Mouse (Mus musculus) spleen, postnatal 10 days (tissue): ENCODE data around the gene Csnk1d.

Experiments used
- DNase-seq, 2 experiments: peaks; one replicate each; pipeline ENCODE4 v3.0.0; 2021 to 2022; ENCODE audit warnings: low spot score in 2 of 2

The Csnk1d gene

DNA sequence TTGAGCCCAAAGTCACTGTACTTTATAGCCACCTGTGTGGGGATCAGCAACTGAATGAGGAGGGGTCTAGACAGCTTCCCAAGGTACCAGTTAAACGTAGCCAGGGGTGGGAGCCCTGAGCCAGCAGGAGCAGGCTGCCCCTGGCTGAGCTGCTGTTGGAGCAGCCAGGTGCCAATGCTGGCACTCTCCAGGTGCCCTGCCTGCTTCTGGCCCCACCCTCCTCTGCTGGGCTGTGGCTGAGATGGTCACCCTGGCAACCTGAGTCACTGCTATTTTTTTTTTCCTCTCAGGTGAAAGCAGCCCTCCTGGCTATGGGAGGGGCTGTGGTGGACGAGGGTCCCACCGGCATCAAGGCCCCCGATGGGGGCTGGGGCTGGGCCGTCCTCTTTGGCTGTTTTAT is 36.2 kb downstream of the Csnk1d start:
- no peak for DNase-seq

DNA sequence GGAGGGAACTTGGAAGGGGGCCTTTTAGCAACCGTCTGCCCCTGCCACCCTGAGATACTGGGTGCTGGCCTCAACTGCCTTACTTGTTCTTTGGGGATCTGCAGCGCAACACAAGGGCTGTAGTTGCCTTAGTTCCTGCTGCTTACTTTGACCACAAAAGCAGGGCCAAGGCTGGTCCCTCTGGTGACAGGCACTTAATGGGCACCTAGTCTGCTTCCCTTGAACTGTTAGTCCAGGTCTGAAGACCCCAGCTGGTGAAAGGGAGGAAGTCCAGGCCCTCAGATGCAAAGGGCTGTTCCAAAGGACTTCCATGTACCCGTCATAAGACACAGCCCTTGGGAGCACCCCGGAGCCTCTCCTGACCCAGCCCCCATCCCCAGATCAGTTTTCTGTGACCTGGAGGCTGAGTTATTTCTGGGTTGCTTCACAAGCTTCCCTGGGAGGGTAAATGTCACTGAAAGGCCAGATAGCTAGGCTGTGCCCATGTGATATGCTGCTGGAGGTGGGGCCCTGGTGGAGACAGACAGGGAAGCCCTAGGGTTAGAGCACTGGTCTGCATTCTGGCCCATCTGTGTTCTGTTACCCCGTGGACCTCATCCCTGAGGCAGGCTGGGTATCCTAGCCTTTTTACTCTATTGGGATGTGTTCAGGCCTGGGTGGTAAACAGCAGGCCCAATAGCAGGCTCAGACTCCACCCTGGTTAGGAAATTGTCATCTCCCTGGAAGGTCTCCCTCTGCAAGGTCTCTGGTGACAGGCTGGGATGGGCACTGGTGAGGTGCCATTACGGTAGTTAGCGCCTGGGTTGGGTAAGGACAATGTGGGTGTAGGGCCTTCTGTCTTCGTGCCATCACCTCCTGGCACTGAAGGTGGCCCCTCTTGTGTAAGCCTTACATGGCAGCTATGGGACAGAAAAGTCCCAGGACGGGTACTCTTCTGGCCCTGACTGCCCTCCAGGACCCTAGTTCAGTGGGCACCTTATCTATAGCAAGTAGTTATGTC is 39.1 kb downstream of the Csnk1d start:
- peak; percentile 54 to 56 for DNase-seq

DNA sequence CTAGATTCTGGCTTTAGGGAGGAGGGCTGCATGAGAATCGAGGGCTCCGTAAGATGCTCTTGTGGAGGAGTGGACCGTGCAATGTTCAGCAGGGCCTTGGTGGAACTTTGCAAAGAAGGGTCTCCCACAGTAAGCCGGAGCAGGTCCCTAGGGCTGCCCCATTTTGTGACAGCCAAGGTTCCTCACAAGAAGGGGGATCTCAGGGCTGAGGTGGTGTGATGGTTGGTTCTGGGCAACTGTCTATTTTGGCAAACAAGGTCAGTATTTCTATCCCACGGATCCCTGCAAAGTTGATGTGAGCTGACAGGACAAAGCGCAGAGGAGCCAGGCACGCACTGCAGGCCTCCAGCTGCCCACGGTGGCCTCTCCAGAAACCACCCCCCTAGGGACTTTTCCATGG is 39.9 kb downstream of the Csnk1d start:
- no peak for DNase-seq

DNA sequence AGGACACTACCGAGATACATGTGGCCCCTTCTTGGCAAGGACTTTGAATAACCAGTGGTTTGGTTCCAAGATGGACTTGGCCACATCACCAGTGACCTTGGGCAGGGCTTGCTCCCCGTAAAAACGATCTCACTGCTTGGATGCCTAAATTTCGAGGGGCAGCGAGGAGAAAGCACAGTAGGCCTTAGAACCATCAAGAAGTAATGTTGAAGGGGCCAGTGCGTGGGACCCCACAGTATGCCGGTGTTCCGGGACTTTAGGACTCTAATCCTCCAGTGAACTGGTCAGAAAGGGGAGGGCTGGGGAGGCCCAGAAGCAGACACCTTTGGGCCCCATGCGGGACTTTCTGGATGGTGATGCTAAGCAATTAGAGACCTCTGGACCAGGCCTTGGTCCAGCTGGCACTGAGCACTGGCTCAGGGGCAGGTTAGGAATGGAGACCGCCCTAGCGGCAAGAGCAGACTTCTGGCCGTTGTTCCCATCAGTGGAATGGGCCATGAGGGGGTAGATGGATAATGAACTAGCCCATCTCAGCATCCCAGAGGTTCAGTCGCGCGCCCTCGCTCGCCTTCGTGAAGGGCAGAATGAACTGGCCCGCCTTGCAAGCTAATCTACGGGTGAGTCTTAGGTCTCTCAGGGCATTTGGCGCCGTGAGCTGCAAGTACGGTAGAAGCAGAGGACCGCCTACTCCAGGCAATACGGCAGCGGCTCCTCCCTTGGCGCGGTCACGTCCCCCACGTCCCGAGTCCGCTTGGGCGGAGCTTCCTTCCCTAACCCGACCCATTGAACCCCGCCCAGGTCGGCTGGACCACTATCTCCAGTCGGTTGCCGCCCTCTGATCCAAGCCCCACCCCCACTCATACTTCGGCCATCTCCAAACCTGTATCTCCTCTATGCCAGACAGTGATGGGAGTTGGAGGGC is 40.6 kb downstream of the Csnk1d start:
- peak; percentile 85 to 95 for DNase-seq

DNA sequence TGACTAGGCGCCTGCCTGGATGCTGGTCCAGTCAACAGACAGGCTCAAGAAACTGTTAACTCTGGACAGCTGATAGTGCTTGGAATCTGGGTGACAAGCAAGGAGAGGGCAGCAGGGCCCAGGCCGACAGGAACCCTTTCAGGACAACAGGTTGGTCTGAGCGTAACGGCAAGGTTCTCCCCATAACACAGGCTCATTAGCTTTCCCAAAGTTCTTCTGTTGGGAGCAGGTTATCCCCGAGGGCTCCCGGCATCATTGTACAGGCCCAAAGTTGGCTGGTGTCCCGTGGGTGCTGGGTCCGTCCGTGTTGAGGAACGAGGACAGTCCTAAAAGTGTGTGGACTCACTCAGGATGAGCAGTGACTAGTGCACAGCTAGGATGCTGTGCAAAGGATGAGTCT is 41.3 kb downstream of the Csnk1d start:
- DNase-seq: peak in 1 of 2 experiments; percentile 19

DNA sequence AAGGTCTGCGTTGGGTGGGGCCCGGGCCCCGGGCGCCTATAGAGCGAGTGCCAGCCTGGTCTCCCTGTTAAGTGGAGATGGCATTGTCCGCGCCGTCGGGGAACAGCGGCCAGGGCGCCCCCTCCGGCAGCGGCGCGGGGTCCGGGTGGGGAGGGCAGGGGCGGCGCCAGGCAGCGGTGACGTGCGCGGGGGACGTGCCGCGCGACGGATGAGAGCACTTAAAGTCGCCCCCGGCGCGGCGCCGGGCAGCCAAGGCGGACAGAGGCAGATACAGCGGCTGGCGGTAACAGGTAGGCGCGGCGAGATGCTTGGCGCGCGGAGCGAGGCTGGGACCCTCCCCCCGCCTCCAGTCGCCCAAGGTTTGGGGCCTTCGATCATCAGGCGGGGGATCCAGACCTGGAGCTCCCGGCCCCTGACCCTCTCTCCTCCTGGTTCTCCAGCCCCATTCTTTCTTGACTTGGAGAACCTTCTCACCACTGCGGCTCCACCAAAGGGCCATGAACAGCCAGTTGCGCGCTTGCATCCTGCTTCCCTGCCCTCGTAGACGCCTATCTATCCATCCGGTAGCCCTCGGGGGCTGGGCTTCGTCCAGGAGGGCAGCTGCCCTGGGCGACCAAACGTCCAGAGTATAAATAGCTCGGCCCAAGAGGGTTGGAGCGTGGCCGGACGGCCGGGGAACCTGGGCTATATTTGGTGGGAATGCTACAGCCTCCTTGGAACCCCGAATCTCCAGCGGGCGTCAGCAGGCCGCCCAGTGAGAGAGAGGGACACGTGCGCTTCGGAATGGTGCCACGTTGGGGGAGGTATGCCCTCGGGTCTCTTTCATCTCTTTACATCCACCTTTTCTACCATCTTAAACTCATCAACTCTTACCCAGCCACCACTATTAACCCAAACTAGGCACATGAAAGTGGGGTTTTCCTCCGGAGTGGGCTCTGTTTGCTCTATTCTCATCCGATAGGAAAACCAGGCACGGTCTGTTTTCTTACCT is 42.0 kb downstream of the Csnk1d start:
- peak; percentile 53 to 62 for DNase-seq

DNA sequence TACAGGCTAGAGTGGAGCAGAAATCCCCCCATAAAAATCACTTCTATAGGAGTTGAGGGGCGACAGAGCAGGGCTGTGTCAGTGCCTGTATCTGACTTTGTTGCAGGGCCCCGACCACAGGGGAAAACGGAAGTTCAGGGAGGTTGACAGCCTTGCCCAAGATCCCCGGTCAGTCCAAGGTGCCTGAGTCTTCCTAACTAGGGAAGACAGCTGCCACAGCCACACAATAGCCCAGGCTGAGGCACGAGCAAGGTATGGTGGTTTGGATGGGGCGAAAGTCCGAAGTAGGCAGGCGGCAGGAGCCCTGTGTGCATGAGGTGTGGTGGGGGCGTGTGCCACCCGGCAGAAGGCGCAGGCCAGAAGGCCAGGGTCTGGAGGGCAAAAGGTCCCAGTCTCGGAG is 42.8 kb downstream of the Csnk1d start, which contains the start of gene Slc16a3:
Slc16a3 (plus strand) TSS at position 153 of the 400 bp plus-strand sequence.
- peak; percentile 35 to 46 for DNase-seq

DNA sequence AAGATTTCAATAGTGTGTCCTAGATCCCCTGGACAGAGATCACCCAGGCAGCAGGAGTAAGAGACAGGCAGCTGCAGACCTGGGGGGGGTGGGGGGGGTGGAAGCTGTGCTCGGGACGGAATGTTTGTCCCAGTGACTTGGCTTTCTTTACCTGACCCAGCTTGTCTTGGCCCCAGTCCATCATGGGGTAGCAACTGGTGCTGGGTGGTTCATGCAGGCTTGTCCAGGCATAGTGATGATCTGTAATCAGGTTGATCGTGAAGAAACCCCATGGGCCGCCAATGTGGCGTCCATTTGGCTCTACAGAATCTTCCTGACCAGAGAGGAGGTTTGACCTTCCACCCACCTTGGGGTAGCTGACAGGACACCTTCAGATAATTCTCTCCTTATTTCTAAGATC is 45.2 kb downstream of the Csnk1d start:
- no peak for DNase-seq

DNA sequence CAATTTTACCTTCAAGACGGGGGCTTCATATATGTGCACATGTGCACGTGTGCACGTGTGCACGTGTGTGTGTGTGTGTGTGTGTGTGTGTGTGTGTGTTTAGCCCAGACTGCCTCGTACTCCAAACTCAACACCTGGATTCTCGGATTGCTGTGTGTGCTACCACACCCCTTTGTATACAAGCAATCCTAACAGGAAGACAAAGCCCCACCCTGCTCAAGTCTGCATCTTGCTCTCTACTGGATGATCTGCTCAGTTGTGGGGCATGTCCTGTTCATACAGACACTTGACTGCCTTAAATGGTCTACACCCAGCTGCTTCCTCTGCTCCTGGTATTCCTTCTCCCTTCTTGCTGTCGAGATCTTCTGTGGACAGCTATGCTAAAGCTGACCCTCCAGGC is 45.9 kb downstream of the Csnk1d start:
- DNase-seq: no peak

DNA sequence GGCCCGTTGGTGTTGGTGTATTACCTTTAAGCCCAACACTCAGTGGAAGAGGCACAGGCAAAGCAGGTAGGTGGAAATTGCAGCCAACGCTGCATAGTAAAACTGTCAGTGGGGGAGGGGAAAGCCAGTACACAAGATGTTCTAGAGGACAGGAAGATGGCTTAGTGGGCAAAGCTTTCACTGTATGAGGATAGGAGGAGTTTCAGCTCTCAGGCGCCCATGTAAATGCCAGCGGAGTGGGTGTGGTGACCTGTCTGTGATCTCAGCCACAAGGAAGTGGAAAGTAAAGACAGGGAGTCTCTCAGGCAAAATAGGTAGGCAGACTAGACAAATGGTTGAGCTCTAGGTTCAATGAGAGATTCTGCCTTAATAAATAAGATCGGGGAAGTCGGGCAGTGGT is 50.2 kb downstream of the Csnk1d start:
- DNase-seq: no peak

DNA sequence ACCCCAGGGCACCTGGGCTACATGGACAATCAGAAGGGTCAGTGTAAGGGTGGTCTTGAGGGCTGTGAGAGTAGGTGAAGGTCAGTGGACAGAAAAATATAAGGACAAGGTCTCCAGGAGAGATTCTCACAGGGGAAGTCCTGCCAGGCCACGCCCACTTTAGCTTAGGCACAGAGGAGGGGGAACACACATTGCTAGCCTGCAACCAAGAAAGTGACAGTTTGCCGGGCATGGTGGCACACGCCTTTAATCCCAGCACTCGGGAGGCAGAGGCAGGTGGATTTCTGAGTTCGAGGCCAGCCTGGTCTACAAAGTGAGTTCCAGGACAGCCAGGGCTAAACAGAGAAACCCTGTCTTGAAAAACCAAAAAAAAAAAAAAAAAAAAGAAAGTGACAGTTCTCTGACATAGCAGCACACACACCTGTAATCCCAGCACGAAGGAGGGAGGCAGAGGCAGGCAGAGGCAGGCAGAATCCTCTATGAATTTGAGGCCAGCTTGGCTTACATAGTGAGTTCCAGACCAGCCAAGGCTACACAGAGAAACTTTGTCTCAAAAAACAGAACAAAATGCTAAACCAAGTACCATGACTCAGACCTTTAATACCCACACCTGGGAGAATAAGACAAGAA is 51.3 kb downstream of the Csnk1d start:
- no peak for DNase-seq

DNA sequence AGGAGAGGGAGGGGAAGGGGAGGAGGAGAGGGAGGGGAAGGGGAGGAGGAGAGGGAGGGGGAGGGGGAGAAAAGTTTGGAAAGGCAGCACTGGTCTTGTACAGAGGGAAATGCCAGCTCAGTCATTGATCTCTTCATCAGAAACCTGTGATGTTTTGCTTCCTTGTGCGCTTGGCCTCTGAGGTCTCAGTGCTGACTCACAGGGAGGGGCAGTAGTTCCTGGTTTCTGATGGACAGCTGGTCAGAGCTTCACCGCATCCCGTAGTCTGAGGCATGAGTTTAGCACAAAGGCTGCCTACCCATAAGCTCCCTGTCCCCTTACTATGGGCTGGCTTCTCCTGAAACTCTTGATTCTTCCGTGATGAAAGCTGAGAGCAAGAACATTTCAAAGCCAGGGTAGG is 52.3 kb downstream of the Csnk1d start:
- DNase-seq: no peak

DNA sequence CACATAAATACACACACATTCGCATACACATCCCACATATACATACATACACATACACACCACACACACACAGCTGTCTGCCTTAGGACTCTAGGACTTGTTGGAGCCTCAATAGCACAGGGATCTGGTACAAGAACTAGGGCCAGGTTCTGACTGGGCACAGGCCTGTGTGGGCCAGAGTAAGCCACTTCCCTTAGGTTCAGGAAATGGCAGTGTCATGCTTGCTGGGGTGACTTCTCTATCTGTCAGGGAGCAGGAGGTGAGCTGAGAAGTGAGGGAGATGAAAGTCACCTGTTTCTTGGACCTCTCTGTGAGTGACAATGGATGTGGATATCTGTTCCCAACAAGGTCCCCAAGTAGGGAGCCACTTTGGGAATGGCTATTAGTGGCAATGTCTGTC is 53.2 kb downstream of the Csnk1d start:
- no peak for DNase-seq

DNA sequence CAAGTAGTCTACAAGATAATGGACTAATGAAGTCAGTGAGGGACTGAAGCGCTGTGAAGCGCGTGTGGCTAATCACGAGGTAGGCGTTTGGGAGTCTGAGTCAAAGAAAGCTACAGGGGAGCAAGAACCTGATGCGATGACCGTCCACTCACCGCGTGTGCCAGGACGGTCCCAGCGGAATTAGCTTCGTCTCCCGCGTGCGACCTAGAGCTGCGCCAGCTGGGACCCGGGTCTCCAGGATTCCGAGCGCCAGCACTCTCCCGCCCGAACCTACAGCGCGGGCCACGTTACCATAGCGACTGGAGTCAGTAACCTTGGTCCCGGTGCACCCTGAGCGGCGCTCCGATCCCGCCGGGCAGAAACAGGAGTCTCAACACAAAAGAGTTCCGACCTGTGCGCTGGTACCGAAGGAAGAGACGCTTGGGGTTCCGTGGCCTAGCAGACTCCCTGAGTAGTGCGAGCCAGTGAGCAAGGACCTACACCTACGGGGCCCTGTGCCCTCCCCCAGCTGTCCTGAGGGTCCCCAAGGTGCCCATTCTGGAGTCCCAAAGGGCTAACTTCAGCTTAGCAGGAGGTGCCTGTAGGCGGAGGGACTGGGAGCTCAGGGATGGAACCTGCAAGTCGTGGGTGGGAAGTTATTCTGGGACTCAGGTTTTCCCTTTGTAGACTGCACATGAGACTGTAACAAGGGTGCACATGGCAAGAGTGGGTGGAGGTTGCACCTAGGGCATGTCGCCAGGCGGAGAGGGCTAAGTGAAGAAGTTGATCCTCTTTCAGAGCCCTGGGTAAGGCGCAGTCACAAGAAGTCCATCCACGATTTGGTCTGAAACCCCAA is 58.3 kb downstream of the Csnk1d start, which contains the start of gene Ccdc57:
Ccdc57 (minus strand) TSS at position 309 of the 835 bp plus-strand sequence.
- peak; percentile 91 to 92 for DNase-seq

DNA sequence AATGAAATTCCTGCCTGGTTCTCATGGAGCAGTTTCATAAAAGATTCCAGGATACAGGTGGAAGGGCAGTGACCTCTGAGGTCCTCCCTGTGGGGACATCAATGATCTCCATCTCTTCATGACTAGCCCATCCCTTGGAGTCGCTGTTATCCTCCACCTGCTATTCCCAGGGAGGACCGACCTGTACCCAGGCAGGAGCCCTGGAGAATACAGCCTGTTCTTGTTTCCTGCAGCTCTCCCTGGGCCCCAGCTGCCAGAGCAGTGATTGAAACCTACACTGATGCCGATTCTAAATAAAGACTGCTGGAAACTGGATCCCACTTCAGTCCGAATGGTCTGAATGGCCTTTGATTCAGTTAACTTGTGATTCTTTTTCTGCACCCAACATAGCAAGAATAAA is 59.7 kb downstream of the Csnk1d start:
- DNase-seq: no peak

DNA sequence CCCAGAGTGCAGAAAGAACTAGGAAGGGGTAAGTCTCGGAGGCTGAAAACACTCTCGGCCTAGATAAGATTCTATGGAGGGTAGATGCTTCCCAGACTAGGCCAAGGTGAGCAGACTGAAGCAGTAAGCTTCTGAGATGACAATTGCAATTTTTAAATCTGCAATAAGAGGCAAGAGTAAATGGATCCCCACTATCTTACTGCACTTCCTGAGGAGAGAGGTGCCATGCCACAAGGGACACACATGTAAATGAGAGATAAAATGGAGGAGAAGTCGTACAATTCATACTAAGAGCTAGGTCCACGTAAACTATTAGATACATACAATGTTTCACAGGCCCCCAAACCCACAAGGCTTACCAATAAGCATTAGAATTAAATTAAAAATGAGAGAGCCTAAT is 62.7 kb downstream of the Csnk1d start:
- DNase-seq: no peak

DNA sequence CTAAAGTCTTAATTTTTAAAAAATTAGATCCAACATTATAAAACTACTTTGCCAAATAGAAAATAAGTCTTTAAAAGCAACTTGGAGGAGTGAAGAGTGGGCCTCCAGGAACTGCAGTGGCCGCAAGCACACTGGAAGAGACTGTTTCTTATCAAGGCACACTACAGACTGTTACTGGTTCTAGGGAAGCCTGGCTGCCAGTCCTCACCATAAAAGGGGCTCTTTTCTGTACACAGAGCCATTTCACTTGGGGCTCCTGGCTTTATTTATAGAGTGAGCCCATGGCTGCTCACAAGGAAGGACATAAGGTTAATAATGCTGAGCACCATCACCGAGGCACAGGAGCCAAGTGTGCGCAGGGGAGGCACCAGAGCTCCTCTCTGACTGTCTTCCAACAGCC is 68.6 kb downstream of the Csnk1d start:
- DNase-seq: no peak

DNA sequence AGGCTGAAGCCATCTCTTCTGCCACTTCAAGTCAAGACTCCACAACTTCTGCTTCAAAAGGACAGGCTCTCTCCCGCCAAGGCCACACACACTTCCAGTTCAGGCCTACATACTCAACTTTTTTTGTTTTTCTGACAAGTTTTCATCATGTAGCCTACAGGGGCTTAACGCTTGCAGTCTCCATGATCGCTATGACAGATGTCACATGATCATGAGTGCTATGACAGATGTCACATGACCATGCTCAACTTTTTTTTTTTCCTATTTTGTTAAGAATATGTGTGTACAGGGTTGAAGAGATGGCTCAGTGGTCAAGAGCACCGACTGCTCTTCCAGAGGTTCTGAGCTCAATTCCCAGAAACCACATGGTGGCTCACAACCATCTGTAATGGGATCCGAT is 73.4 kb downstream of the Csnk1d start:
- no peak for DNase-seq

DNA sequence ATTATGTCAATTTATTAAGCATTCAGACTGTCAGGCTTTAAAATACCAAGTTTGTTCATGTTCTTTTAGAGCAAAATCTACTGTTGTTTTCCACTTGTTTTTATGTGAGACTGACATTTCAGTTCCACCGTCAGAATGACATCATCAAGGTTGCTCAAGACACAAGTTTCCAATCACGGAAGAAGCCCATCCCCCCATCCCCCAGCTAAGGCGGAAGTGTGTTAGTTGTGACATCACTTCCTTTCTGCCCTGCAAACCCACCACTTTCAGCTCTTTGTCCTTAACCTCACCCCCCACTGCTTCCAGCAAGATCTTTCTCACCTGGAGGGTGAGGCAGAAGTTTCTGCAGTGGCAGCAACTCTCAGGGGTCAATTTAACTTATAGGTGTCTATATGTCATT is 74.7 kb downstream of the Csnk1d start:
- no peak for DNase-seq

DNA sequence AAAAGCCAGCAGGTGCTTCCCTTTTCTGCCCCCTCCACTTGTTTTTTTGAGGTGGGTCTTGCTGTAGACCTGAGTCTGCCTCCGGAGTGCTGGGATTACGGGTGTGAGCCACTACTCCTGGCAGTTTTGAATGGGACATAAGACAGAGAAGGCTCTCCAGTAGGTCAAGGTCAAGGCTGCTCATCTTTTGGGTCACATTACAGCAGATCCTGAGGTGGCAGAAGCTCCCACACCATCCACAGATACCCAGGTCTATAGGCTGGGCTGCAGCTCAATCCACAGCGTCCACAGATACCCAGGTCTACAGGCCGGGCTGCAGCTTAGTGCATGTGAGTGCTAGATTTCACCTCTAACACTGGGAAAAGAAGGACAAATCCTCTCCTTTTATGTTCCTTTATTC is 77.3 kb downstream of the Csnk1d start:
- no peak for DNase-seq
